Mouse (Mus musculus) right cerebral cortex, postnatal 4 days (tissue): Measurements from ENCODE around the gene Mlec.
"Not testable (repeated sequence)": the region's sequence is repeated elsewhere in the genome, so short reads cannot be mapped to it uniquely, and the experiment has no call there.

Source experiments
- DNase-seq: peaks from one replicate; pipeline ENCODE4 v3.0.0-alpha.2; 2022

Mlec gene

GRCm38 (mm10) chr5:115120978-115121377 is 37.0 kb downstream of the Mlec start:
- no peak for DNase-seq

GRCm38 (mm10) chr5:115118961-115119570 is 38.9 kb downstream of the Mlec start, which contains the start of gene Acads:
Gene Acads (minus strand): TSS chr5:115119346.
- DNase-seq, result peak; percentile 30

DNA sequence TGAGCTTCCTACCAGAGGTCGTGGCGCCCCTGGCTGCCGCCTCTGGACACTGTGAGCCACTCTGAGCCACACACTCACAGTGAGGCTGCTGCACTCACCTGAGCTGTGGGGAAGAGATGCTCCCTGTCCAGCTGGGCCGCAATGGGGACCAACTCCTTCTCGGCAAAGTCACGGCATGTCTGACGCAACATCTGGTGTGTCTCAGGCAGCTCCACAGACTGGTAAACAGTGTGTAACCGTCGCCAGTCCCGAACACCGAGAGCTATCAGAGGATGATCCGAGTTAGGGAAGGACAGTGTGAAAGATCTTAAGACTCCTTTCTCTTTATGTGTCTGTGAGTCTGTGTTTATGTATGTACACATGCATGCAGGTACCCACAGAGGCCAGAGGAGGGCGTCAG is 40.5 kb downstream of the Mlec start:
- no peak for DNase-seq

DNA sequence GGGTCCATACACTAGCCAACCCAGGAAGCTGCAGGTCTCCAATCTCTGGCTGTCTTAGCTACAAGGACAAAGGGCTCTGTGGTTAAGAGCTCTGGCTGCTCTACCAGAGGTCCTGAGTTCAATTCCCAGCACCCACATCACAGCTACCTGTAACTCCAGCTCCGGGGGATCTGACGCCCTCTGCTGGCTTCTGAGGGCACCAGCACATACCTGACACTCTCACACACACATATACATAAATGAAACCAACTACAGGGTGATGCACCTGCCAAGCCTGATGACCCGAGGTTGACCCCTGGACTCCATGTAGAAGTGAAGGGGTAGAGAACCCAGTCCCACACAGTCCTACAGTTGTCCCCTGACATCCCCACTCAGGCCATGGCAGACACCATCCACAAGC is 41.6 kb downstream of the Mlec start:
- DNase-seq, result no peak

GRCm38 (mm10) chr5:115114501-115114900 is 43.5 kb downstream of the Mlec start:
- DNase-seq, result no peak

GRCm38 (mm10) chr5:115113244-115113643 is 44.7 kb downstream of the Mlec start:
- DNase-seq, result no peak

DNA sequence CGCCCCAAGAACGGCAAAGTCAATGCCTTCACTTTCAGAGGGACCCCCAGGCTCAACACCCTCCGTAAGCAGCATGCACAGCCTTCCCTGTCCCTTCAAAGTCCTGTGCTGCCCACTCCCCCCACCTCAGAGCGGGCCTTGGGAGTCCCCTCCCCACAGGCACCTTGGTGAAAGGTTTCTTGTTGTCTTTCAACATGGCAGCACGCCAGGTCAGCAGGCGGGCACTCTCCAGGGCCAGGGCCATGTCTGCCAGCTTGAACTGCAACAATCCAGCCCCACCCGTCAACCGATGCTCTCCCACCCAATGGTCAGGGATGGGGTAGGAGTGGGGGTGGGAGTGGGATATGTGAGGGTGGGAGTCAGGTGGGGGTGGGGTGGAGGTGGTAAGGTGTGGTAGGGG is 46.8 kb downstream of the Mlec start:
- DNase-seq, result no peak

DNA sequence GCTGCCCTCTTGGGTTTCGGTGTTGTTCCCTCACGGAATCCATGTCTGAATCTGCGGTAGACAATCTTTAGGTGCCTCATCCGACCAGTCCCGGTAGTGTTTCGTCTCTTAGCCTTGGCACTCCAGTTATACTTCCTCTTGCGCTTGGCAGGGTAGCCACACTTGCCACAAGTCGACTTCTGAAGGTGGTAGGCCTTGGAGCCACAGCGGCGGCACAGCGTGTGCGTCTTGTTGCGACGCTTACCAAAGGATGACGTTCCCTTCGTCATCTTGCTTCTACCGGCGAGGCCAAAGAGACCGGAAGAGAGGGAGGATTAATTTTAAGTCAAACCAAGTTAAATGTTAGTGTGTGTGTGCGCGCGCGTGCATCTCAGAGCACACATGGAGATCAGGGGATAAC is 54.7 kb downstream of the Mlec start:
- DNase-seq, result not testable (repeated sequence)

DNA sequence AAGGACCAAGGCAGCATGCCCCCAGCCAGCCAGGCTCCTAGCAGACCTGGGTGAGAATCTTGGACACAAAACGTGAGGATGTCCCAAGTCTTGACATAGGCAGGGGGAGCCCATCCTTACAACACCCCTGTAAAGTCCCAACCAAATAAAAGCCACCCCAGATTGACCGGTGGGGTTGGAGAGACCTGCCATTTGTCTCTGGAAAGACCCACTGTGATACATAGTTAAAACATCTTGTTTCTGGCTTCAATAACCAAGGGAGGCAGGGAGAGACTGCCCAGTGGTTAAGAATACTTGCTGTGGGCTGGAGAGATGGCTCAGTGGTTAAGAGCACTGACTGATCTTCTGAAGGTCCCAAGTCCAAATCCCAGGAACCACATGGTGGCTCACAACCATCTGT is 55.7 kb downstream of the Mlec start:
- DNase-seq, result no peak

DNA sequence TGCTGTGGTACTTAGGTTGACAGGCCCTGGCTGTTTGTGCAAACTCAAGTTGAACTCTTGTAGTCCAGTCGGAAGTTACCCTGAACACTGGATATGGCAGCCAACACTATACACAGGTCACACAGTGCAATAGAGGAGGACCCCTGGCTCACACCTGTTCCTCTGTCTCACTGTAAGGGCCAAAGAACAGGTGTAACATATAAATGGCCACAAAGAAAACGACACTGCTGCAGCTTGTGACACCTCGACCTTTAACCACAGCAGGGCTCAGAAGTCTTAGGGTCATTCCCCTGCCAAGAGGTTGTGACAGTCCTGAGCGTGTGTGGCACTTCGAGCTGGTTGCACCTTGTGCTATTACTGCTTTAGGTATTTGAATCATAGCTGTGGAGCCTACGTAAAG is 57.5 kb downstream of the Mlec start:
- DNase-seq, result no peak

DNA sequence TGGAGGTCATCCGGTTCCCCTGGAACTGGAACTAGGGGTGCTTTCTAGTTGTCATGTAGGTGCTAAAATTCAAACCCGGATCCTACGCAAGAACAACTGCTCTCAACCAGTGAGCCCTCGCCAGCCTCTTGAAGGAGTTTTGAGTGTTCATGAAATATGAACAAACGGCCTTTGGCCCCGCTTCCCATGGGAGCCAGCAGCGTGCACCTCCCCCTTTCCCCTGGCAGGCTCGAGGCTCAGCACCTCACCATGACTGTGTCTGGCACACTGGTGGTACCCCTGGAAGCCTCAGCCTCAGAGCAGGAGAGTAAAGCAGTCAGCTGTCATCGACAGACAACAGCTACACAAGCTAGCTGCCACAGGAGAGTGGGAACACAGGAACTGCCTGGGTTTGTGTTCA is 58.0 kb downstream of the Mlec start:
- DNase-seq, result no peak

DNA sequence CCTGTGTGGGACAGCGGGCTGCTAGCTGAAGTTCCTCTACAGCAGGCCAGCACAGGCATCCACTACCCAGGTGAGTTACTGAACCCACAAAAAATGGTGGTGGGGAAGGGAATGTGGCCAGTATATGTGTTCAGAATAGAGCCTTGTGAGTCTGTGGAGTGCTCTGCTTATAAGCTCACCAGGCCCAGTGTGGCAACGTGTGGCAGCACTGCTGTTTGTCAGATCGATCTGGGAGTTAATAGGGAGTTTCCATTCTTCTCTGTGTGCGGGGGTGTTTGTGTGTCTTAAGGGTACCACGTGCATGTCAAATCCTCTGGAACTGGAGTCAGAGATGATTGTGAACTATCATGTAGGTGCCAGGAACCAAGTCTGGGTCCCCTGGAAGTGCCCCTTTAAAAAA is 58.4 kb downstream of the Mlec start:
- no peak for DNase-seq

GRCm38 (mm10) chr5:115098195-115098594 is 59.8 kb downstream of the Mlec start, which contains the start of gene Gm10401:
Gene Gm10401 (minus strand): TSS chr5:115098295.
- no peak for DNase-seq
